Mouse (Mus musculus) ES-Bruce4 (cell line): ENCODE results near the gene Asb6.
A peak's percentile ranks its signal among the peaks of the same experiment; 100 is the strongest.

ENCODE experiments used
- CTCF ChIP-seq: IDR thresholded peaks from one replicate; pipeline ENCODE4 v1.8.1; 2011; ENCODE audit warnings: low read depth, low read length
- EP300 ChIP-seq: IDR thresholded peaks from 2 replicates; pipeline ENCODE4 v1.6.1; 2011; ENCODE audit warnings: low read depth, low read length; ENCODE audit not compliant: insufficient read depth
- POLR2A ChIP-seq: IDR thresholded peaks from one replicate; pipeline ENCODE4 v1.8.1; 2011; ENCODE audit warnings: low read length; ENCODE audit not compliant: insufficient read depth

DNA sequence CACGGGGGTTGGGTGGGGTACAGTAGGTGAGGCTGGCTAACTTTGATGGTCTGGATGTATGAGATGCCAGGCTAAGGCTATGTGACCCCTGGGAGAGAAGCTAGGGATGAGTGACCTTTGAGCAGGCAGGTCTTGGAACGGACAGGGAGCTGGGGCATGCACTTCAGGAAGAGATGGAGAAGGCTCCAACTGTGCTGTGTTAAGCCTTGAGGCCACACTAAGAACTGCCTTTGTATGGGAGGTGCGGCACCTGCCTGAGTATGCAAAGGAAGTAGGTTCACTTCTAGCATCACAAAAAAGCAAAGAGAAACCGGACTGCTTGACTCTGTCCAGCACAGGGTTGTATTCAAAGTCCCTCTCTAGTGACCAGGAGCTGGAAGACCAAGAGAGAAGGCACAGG, 51.9 kb downstream of the Asb6 start:
- TF ChIP-seq CTCF, result no peak
- TF ChIP-seq POLR2A, result no peak
- TF ChIP-seq EP300, result peak; percentile 98
